Mouse (Mus musculus): ENCODE results near the gene Pgam1.
"Not testable (repeated sequence)": the region's sequence is repeated elsewhere in the genome, so short reads cannot be mapped to it uniquely, and the experiment has no call there.

The Pgam1 gene

GRCm38 (mm10) chr19:41910396-41910795 is 1.3 kb upstream of the Pgam1 start:
- DNase-seq (ENCODE audit: low read depth, low spot score): no peak

- peak; percentile 50 for DNase-seq (ENCODE audit: low read depth, low spot score)
Measured at GRCm38 (mm10) chr19:41912121-41913080, 678 bp downstream of the Pgam1 start.

GRCm38 (mm10) chr19:41913774-41914591 is 2.3 kb downstream of the Pgam1 start:
- DNase-seq (ENCODE audit: low read depth, low spot score): no peak

- not testable (repeated sequence) for DNase-seq (ENCODE audit: low read depth, low spot score)
Measured at GRCm38 (mm10) chr19:41914592-41914882, 2.8 kb downstream of the Pgam1 start.

- no peak for DNase-seq (ENCODE audit: low read depth, low spot score)
Measured at GRCm38 (mm10) chr19:41915294-41915693, 3.6 kb downstream of the Pgam1 start.

- DNase-seq (ENCODE audit: low read depth, low spot score): no peak
Measured at GRCm38 (mm10) chr19:41916853-41917252, 5.1 kb downstream of the Pgam1 start.

- no peak for DNase-seq (ENCODE audit: low read depth, low spot score)
Measured at GRCm38 (mm10) chr19:41919471-41919870, 7.7 kb downstream of the Pgam1 start.

- DNase-seq (ENCODE audit: low read depth, low spot score): no peak
Measured at GRCm38 (mm10) chr19:41920412-41921067, 8.8 kb downstream of the Pgam1 start.

GRCm38 (mm10) chr19:41932686-41933085 is 21.0 kb downstream of the Pgam1 start:
- peak; percentile 72 for DNase-seq (ENCODE audit: low read depth, low spot score)

- peak; percentile 98 for DNase-seq (ENCODE audit: low read depth, low spot score)
Measured at GRCm38 (mm10) chr19:41933179-41934086, 21.7 kb downstream of the Pgam1 start, which contains the start of the genes Exosc1 and Zdhhc16. TSS of gene Exosc1 (minus strand) at chr19:41933423. TSS of gene Zdhhc16 (plus strand) at chr19:41933480.

- DNase-seq (ENCODE audit: low read depth, low spot score): no peak
Measured at GRCm38 (mm10) chr19:41934124-41934523, 22.4 kb downstream of the Pgam1 start.

- no peak for DNase-seq (ENCODE audit: low read depth, low spot score)
Measured at GRCm38 (mm10) chr19:41935921-41936320, 24.2 kb downstream of the Pgam1 start.

GRCm38 (mm10) chr19:41938539-41938938 is 26.8 kb downstream of the Pgam1 start:
- no peak for DNase-seq (ENCODE audit: low read depth, low spot score)

GRCm38 (mm10) chr19:41943841-41944240 is 32.1 kb downstream of the Pgam1 start:
- no peak for DNase-seq (ENCODE audit: low read depth, low spot score)

- DNase-seq (ENCODE audit: low read depth, low spot score): peak; percentile 34
Measured at GRCm38 (mm10) chr19:41952287-41952686, 40.6 kb downstream of the Pgam1 start.

GRCm38 (mm10) chr19:41953574-41953973 is 41.9 kb downstream of the Pgam1 start:
- no peak for DNase-seq (ENCODE audit: low read depth, low spot score)
